Mouse (Mus musculus) cerebellum, adult 2 months (tissue): ENCODE results near the gene Rnf41.

ENCODE experiments used
- CTCF ChIP-seq: fragments of 200-500 bp; IDR thresholded peaks from 2 replicates; pipeline ENCODE4 v1.5.1; 2011; ENCODE audit warnings: low read depth, mild to moderate bottlenecking, control low read depth, low read length, moderate library complexity, borderline replicate concordance; ENCODE audit not compliant: insufficient read depth
- POLR2A ChIP-seq: fragments of 200-500 bp; IDR thresholded peaks from 2 replicates; pipeline ENCODE4 v1.6.1; 2011; ENCODE audit warnings: low read length, control low read depth, borderline replicate concordance; ENCODE audit not compliant: insufficient read depth

GRCm38 (mm10) chr10:128460270-128460630 lies 48.8 kb downstream of the Rnf41 start:
- TF ChIP-seq CTCF (no peak), POLR2A (no peak)
